Mouse (Mus musculus) bone marrow, adult 2 months (tissue): ENCODE measurements around the gene E130309D02Rik.

ENCODE experiments used
- CTCF ChIP-seq: fragments of 200-500 bp; IDR thresholded peaks from 2 replicates; pipeline ENCODE4 v1.5.1; 2011; ENCODE audit warnings: low read length, control low read depth; ENCODE audit not compliant: control insufficient read depth, insufficient read depth
- POLR2A ChIP-seq: fragments of 200-500 bp; IDR thresholded peaks from 2 replicates; pipeline ENCODE4 v1.6.1; 2011; ENCODE audit warnings: low read depth, mild to moderate bottlenecking, control low read depth, low read length, borderline replicate concordance; ENCODE audit not compliant: control insufficient read depth

DNA sequence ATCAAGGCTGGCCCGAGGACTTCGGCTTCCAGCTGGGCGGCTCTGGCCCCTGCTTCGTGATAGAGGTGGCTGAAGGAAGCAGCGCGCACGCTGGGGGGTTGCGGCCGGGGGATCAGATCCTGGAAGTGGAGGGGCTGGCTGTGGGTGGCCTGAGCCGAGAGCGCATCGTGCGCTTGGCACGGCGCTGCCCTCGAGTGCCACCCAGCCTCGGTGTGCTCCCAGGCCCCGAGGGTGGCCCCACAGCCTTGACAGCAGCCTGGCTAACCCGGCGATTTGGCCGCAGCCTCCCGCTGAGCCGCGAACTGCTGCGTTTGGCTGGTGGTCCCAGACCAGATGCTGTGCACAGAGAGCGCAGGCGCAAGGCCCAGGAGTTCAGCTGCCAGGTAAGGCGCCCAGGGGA is 42.4 kb upstream of the E130309D02Rik start:
- TF ChIP-seq CTCF (no peak), POLR2A (no peak)
